Mouse (Mus musculus) CD4-positive, CD25-positive, alpha-beta regulatory T cell, adult 4 months (primary cell): Measurements from ENCODE around the gene Morc2a. TPM values are rescaled to one million over a fixed set of nuclear protein-coding genes. Genes with fewer than 3 reads are reported as not detected.
"Not testable (repeated sequence)": the region's sequence is repeated elsewhere in the genome, so short reads cannot be mapped to it uniquely, and the experiment has no call there.

Experiments used
- ATAC-seq: one replicate; pipeline ENCODE4 v1.8.0; 2017
- polyA plus RNA-seq, 2 experiments: library from polyadenylated mRNA; unstranded; fragments of 100-300 nt; shearing (Covaris generic); gene quantifications; one replicate each; pipeline ENCODE4 v1.2.1; 2017

Morc2a gene
- polyA plus RNA-seq = 10 to 100 TPM in 1 of 2 experiments, 1 to 10 TPM in 1; 8.1 to 10.7 TPM

GRCm38 (mm10) chr11:3648964-3649841 lies at the start of gene Morc2a:
Gene Morc2a, plus strand, starts transcription at chr11:3649191.
- peak; percentile 96 for ATAC-seq

GRCm38 (mm10) chr11:3601966-3602365 lies 47.0 kb upstream of the Morc2a start:
- not testable (repeated sequence) for ATAC-seq

- ATAC-seq = not testable (repeated sequence)
Measured at GRCm38 (mm10) chr11:3602687-3603086, 46.3 kb upstream of the Morc2a start.

DNA sequence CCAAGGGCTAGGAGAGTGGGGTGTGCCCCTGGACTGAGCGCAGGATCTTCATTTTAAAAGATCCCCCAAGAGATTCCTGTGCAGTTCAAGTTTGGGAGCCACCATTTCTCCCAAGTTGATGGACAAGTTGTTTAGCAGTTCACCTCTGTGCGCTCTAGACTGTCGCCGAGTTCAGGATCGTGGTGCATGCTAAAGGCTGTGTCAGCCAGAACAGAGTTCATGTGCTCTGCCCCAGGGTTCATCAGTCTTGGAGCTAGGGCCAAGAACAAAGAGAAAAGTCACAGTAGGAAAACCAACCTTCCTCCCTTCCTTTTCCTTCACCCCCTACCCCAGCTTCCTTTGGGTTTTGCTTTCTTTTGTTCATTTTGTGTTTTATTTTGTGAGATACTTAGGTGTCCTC lies 42.5 kb upstream of the Morc2a start:
- no peak for ATAC-seq

- no peak for ATAC-seq
Measured at GRCm38 (mm10) chr11:3615576-3615975, 33.4 kb upstream of the Morc2a start.

GRCm38 (mm10) chr11:3622826-3623225 lies 26.2 kb upstream of the Morc2a start:
- no peak for ATAC-seq

DNA sequence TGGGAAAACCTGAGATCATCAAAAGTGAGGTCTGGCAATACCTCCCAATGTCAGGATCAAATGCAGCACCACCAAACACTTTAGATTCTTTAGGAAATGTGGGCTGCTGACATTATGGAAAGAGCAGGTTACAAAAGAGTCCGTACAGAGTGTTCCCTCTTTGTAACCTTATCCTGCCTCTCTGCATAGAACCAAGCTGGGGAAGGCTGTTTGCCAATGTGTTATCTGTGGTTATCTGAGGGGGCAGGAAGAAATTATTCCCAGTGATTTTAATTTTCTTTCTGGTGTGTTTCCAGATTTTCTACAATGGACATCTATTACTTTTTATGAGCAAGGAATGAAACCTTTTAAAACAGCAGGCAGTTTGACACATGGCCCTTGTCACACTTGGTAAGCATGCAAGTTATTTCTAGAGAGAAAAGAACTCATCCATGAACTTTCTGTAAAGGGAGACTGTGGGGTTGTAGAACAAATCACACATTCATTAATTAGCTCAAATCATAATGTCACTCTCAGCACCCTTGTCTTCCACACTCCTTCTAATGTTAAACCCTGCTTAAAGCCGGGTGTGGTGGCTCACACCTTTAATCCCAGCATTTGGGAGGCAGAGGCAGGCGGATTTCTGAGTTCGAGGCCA lies 24.5 kb upstream of the Morc2a start:
- no peak for ATAC-seq

DNA sequence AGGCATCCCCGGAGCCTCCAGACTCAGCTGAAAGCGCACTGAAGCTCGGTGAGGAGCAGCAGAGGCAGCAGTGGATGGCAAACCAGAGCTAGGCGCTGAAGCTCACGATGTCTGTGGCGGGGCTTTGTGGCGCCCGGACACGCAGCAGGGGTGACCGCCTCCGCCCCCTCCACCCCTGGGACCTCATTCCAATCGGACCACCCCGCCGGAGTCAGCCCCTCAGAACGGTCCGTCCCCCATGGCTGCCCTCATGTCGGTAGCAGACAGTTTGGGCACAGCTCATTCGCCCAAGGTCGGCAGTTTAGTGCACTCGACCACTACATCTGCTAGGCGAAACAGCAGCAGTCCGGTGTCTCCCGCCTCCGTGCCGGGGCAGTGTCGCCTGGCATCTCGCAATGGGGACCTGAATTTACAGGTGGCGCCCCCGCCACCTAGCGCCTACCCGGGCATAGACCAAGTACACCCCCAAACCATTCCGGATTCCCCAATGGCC lies 19.9 kb upstream of the Morc2a start:
- no peak for ATAC-seq

DNA sequence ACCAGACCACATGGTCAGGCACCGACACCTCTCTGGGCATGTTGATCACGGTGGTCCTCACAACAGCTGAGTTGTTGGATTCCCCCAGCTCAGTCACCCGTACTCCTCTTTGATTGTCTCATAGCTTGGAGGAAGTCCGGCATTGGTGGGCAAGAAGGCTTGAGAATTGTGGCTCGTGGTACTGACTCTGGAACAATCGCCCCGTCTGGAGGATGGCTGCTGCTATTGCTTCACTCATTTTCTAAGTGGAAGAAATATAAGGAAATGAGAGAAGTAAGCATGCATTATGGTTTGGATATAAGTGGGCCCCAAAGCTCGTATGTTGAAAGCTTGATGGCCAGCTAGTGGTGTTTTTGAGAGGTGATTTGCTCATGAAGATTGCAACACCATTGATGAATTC lies 15.7 kb upstream of the Morc2a start:
- ATAC-seq = not testable (repeated sequence)

GRCm38 (mm10) chr11:3647688-3648087 lies 1.3 kb upstream of the Morc2a start:
- no peak for ATAC-seq

DNA sequence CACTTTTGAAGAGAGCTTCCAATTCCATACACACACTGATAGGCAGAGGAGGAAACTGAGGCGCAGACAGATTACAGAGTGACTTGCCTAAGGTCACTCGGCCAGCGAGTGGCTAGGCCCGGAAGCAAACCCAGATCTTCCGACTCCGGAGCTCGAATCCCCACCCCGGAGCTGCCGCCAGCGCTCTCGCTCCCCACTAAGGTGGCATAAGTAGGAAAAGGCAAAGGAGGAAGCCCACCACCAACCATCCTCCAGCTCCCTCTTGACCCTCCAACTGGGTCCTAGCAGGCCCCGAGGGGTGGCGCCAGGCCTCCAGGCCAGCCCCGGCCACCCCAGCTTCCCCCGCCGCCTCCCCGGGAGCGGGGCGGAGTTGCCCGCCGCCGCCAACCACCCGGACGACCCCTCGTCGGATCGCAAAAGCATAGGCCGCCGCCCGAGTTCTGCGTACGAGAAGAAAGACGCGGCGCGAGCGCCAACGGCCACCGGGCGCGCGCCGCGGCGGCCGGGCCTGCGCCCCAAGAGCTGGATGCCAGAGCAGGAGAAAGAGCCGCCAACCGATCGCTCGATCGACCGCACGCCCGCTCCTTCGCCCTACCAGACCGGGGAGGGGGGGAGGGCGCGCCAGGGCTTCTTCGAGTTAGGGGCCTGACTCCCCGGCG lies 557 bp upstream of the Morc2a start:
- no peak for ATAC-seq

DNA sequence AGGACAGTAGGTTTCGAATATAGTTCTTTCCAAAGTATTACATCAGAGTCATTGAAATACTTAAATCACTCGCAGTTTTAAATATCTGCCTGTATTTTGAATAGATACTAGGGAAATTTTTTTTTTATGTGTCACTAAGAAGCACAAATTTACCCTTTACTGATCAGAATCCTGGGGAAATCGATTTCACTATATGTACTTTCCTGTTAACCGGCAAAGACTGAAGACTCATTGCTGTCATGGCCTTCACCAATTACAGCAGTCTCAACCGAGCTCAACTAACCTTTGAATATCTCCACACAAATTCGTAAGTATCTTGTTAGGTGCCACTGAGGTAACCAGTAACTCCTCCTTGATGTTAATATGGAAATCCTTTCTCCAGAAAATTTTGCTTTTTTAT lies 1.1 kb downstream of the Morc2a start:
- ATAC-seq = no peak

DNA sequence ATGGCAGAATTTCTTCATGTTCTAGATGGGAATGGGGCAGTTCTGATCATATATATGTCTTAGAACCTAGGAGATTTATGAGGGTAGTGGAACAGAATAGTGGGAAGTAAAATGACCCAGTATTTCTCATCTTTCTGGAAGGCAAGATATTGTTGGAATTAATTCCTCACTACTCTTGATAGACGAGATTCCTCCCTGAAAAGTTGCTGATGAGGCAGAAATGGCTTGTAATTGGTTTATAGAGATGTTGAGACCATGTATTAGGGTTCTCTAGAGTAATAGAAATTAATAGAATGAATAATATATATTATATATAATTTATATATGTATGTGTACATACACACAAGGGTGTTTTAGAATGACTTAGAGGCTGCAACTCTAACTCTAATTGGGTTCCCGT lies 13.0 kb downstream of the Morc2a start:
- no peak for ATAC-seq

DNA sequence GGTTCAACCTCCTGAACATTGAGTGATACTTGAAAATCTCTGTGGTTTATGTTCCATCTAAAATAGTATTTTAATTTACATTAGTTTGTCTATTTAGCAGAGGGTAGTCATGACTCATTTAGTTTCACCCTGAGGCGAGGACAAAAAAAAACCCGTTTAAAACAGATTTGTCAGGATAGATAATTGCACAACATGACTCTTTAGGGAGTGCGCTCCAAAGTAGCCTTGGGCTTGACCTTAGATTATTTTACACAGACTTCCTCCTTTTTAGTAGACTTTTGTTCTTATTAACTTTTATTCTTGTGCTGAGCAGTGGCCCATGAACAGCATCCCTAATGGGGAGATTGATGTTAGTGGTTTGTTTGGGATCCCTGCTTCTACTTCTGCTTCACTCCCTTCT lies 18.5 kb downstream of the Morc2a start:
- ATAC-seq = no peak

- no peak for ATAC-seq
Measured at GRCm38 (mm10) chr11:3668768-3669167, 19.8 kb downstream of the Morc2a start.

GRCm38 (mm10) chr11:3669849-3670248 lies 20.9 kb downstream of the Morc2a start:
- ATAC-seq = no peak

GRCm38 (mm10) chr11:3671000-3671628 lies 22.1 kb downstream of the Morc2a start:
- ATAC-seq = no peak

DNA sequence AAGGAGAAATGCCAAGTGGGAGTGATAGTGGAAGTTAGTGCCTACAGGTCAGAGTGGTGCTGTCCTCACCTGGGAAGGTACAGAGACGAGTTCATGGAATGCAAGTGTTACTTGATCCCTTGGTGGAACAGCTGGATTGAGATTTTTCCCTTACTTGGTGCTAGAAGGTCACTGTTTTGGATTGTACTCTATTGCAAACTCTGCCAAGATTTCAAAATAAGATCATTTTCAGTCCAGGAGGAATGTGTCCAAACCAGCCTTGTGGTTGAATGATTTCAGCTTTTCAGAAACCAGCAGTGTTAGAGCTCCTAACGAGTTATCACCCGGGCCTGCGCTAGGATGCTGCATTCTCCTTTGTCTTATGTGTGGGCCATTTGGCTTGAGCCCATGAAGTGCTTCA lies 25.6 kb downstream of the Morc2a start:
- ATAC-seq = no peak

DNA sequence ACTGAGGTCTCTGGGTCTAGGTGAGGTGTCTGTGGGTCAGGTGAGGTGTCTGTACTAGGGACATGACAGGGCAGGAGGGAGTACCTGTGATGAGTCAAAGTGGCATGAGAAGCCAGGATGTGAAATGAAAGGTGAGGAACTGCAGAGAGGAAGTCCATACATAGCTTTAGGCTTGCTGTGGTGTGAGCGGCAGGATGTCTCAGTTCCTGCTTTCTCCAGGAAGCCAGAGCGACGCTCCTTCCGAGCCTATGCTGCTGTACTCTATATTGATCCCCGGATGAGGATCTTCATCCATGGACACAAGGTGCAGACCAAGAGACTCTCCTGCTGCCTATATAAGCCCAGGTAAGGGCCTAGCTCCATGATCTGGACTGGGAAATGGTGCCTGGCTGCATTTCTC lies 27.4 kb downstream of the Morc2a start:
- ATAC-seq = no peak

DNA sequence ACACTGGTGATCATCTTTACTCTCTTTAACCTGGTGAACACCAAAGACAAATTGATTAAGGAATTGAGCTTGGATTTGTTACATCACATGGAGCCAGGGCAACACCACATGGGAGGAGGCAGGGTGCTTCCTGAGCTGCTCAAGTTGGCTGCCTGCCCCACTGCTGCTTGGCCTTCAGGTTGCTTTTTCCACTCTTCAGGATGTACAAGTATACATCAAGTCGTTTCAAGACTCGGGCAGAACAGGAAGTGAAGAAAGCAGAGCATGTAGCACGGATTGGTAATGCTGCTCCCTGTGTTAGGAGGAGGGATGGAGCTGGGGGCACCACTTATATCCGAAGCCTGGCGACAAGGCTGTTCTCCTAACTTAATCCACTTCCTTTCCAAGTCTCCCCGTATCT lies 28.2 kb downstream of the Morc2a start:
- no peak for ATAC-seq

DNA sequence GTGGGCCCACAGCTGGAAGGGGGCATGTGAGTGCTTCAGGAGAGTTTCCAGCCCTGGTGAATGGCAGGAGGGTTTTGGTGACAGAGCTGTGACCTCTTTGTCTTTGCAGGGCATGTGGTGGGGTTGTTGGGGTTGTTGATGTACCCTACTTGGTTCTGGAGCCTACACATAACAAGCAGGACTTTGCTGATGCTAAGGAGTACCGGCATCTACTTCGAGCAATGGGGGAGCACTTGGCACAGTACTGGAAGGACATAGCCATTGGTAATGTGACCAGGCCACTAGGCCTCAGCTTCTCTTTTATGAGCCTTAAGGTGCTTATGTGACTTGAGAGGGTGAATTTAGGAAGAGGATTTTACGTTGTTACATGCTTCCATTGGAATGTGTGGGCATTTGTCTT lies 30.8 kb downstream of the Morc2a start:
- ATAC-seq = no peak

DNA sequence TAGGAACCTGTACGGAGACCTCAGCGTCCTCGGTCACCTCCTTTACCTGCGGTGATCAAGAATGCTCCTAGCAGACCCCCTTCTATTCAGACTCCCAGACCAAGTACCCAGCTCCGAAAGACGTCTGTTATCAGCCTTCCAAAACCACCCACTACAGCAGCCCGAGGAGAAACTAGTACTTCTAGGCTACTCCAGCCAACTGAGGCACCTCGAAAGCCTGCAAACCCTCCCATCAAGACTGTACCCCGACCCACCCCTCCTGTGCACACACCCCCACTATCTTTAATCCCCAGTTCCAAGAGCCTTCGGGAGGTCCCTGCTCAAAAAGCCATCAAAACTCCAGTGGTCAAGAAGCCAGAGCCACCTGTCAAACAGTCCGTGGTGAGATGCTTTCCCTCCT lies 34.7 kb downstream of the Morc2a start:
- no peak for ATAC-seq

- ATAC-seq = no peak
Measured at GRCm38 (mm10) chr11:3684232-3684631, 35.2 kb downstream of the Morc2a start.
